Mouse (Mus musculus) lung, adult 2 months (tissue): ENCODE measurements around the gene C2cd4d.

Experiments used
- CTCF ChIP-seq: fragments of 200-500 bp; IDR thresholded peaks from 2 replicates; pipeline ENCODE4 v1.5.1; 2011; ENCODE audit warnings: mild to moderate bottlenecking, low read length, control low read depth; ENCODE audit not compliant: insufficient read depth
- POLR2A ChIP-seq: fragments of 200-500 bp; IDR thresholded peaks from 2 replicates; pipeline ENCODE4 v1.6.1; 2011; ENCODE audit warnings: low read depth, mild to moderate bottlenecking, control low read depth, low read length, borderline replicate concordance; ENCODE audit errors: extremely low read depth

DNA sequence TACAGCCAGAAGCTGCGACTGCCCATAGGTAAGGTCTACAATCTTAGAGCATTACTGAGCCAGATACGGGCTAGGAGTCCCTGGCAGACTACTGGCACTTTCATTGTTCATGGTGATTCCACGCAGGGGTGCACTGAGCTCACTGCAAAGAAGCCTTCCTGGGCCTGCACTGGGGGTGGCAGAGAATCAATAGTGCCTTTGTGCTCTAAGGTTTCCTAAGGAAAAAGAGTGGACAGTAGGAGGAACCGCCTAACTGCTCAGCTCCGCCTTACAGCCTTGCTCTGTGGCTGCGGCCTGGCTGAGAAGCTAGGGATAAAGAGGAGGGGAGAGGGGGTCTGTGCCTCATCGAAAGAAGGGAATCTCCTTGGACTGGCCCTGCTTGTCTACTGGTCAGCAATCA, at the start of gene C2cd4d:
- TF ChIP-seq POLR2A = no peak
- no peak for TF ChIP-seq CTCF
